Mouse (Mus musculus) embryonic facial prominence, embryonic 14.5 days (tissue): ENCODE measurements at regions not wholly inside any gene's neighbourhood (a gene's known extent, or its start where the extent isn't known, plus 50 kb on each side); places are given as distances from the start of the nearest gene placed in this dataset.
A peak's percentile ranks its signal among the peaks of the same experiment; 100 is the strongest.

Source experiments
- ATAC-seq: fragments of 200-750 bp; cut with Nextera tagmentation; 2 replicates; pipeline ENCODE4 v1.8.0; 2017; ENCODE audit warnings: low read depth, moderate number of reproducible peaks, moderate TSS enrichment
- DNase-seq: peaks from one replicate; pipeline ENCODE4 v3.0.0-alpha.2; 2015; ENCODE audit warnings: low spot score
- H3K27ac ChIP-seq: fragments of 300-500 bp; sonication (generic); replicated peaks from 2 replicates; pipeline ENCODE4 v1.5.1; 2014; ENCODE audit warnings: low read depth, mild to moderate bottlenecking, low read length, moderate library complexity
- H3K27me3 ChIP-seq: fragments of 300-500 bp; sonication (generic); replicated peaks from 2 replicates; pipeline ENCODE4 v1.6.1; 2014; ENCODE audit warnings: low read length; ENCODE audit not compliant: control insufficient read depth, insufficient read depth
- H3K36me3 ChIP-seq: fragments of 300-500 bp; sonication (generic); 2 replicates; pipeline ENCODE4 v1.6.1; 2014; ENCODE audit warnings: low read length, mixed read lengths; ENCODE audit not compliant: control insufficient read depth, insufficient read depth
- H3K4me1 ChIP-seq: fragments of 300-500 bp; sonication (generic); 2 replicates; pipeline ENCODE4 v1.6.1; 2014; ENCODE audit warnings: antibody characterized with exemption, low read length; ENCODE audit not compliant: control insufficient read depth, insufficient read depth
- H3K4me2 ChIP-seq: fragments of 300-500 bp; sonication (generic); 2 replicates; pipeline ENCODE4 v1.6.1; 2014; ENCODE audit warnings: low read depth, mild to moderate bottlenecking, low read length, moderate library complexity, mixed read lengths
- H3K4me3 ChIP-seq: fragments of 300-500 bp; sonication (generic); 2 replicates; pipeline ENCODE4 v1.5.1; 2014; ENCODE audit warnings: low read depth, mild to moderate bottlenecking, low read length
- H3K9ac ChIP-seq: fragments of 300-500 bp; sonication (generic); 2 replicates; pipeline ENCODE4 v1.6.1; 2014; ENCODE audit warnings: low read depth, mild to moderate bottlenecking, low read length, moderate library complexity, mixed read lengths
- H3K9me3 ChIP-seq: fragments of 300-500 bp; sonication (generic); 2 replicates; pipeline ENCODE4 v1.6.1; 2016; ENCODE audit warnings: low read length; ENCODE audit not compliant: control insufficient read depth
- WGBS: fragments of 180-500 bp; shearing (Covaris S2); extraction: QIAGEN DNeasy Blood & Tissue Kit; methylation state at CpG from one replicate; pipeline ENCODE4 v1.1.7; 2014; 5-methylcytosine and 5-hydroxymethylcytosine counted together

- H3K36me3 ChIP-seq, result no peaks in the 10 kb centered on the region
- 82% methylated on average over 9 of the region's 9 CpGs for WGBS
- H3K9me3 ChIP-seq, result no peaks in the 10 kb centered on the region
- no peaks in the 10 kb centered on the region for H3K27me3 ChIP-seq
- H3K9ac ChIP-seq, result no peak overlapping the region
- ATAC-seq (no peak), DNase-seq (no peak)
- H3K4me2 ChIP-seq, result no peak overlapping the region
- no peak overlapping the region for H3K27ac ChIP-seq
- H3K4me1 ChIP-seq, result peaks cover 5% of the 10 kb centered on the region; the same call in 1 of the 2 replicates
- no peak overlapping the region for H3K4me3 ChIP-seq
Observed at GRCm38 (mm10) chr13:42391330-42392005, 90.2 kb downstream of the Edn1 start.

- no peak overlapping the region for H3K4me2 ChIP-seq
- ATAC-seq (no peak), DNase-seq (no peak)
- WGBS, result 86% methylated on average over 7 of the region's 7 CpGs
- H3K4me1 ChIP-seq, result no peaks in the 10 kb centered on the region
- H3K4me3 ChIP-seq, result no peak overlapping the region
- H3K27ac ChIP-seq, result no peak overlapping the region
- no peaks in the 10 kb centered on the region for H3K27me3 ChIP-seq
- H3K9ac ChIP-seq, result no peak overlapping the region
- no peaks in the 10 kb centered on the region for H3K9me3 ChIP-seq
- H3K36me3 ChIP-seq, result no peaks in the 10 kb centered on the region
Observed at GRCm38 (mm10) chr13:42392701-42393100, 91.4 kb downstream of the Edn1 start.

- no peaks in the 10 kb centered on the region for H3K4me1 ChIP-seq
- ATAC-seq, result no peak
Observed at GRCm38 (mm10) chr13:42394572-42394971, 93.3 kb downstream of the Edn1 start.

GRCm38 (mm10) chr13:42401513-42401912 lies 100.2 kb downstream of the Edn1 start:
- Histone ChIP-seq H3K4me1 (no peaks in the 10 kb centered on the region), H3K9me3 (no peaks in the 10 kb centered on the region), H3K27me3 (no peaks in the 10 kb centered on the region), H3K27ac (no peak overlapping the region), H3K36me3 (no peaks in the 10 kb centered on the region), H3K9ac (no peak overlapping the region), H3K4me2 (no peak overlapping the region), H3K4me3 (no peak overlapping the region)
- 35% methylated on average over 2 of the region's 2 CpGs for WGBS
- no peak for DNase-seq
- ATAC-seq, result no peak

More at GRCm38 (mm10) chr13:42394572-42394971, 93.3 kb downstream of the Edn1 start:
- DNase-seq, result no peak
- Histone ChIP-seq H3K9me3 (no peaks in the 10 kb centered on the region), H3K27me3 (no peaks in the 10 kb centered on the region), H3K4me3 (no peak overlapping the region), H3K4me2 (no peak overlapping the region), H3K36me3 (no peaks in the 10 kb centered on the region), H3K9ac (no peak overlapping the region), H3K27ac (no peak overlapping the region)
- 83% methylated on average over 2 of the region's 2 CpGs for WGBS

GRCm38 (mm10) chr13:42403231-42404020 lies 102.2 kb downstream of the Edn1 start:
- peak; percentile 21 for DNase-seq
- Histone ChIP-seq H3K27me3 (no peaks in the 10 kb centered on the region), H3K9ac (no peak overlapping the region), H3K27ac (no peak overlapping the region), H3K4me1 (no peaks in the 10 kb centered on the region), H3K36me3 (no peaks in the 10 kb centered on the region), H3K4me2 (no peak overlapping the region), H3K9me3 (no peaks in the 10 kb centered on the region), H3K4me3 (no peak overlapping the region)
- ATAC-seq, result no peak
- 76% methylated on average over 3 of the region's 3 CpGs for WGBS

GRCm38 (mm10) chr13:42412652-42413282 lies 111.5 kb downstream of the Edn1 start:
- no peaks in the 10 kb centered on the region for H3K4me1 ChIP-seq
- no peak overlapping the region for H3K4me3 ChIP-seq
- no peaks in the 10 kb centered on the region for H3K36me3 ChIP-seq
- H3K27ac ChIP-seq, result no peak overlapping the region
- H3K9me3 ChIP-seq, result no peaks in the 10 kb centered on the region
- no peak for DNase-seq
- H3K4me2 ChIP-seq, result no peak overlapping the region
- ATAC-seq, result no peak
- H3K9ac ChIP-seq, result no peak overlapping the region
- H3K27me3 ChIP-seq, result no peaks in the 10 kb centered on the region
- 87% methylated on average over 1 of the region's 1 CpGs for WGBS

GRCm38 (mm10) chr13:42446921-42447320 lies 145.6 kb downstream of the Edn1 start:
- no peak overlapping the region for H3K4me2 ChIP-seq
- no peak overlapping the region for H3K4me3 ChIP-seq
- WGBS, result 0% methylated on average over 1 of the region's 1 CpGs
- DNase-seq (peak; percentile 61), ATAC-seq (no peak)
- H3K27ac ChIP-seq, result no peak overlapping the region
- H3K9me3 ChIP-seq, result no peaks in the 10 kb centered on the region
- no peaks in the 10 kb centered on the region for H3K27me3 ChIP-seq
- no peaks in the 10 kb centered on the region for H3K36me3 ChIP-seq
- H3K4me1 ChIP-seq, result no peaks in the 10 kb centered on the region
- H3K9ac ChIP-seq, result no peak overlapping the region

- 67% methylated on average over 5 of the region's 5 CpGs for WGBS
- DNase-seq (no peak), ATAC-seq (no peak)
- Histone ChIP-seq H3K9ac (no peak overlapping the region), H3K36me3 (no peaks in the 10 kb centered on the region), H3K4me3 (no peak overlapping the region), H3K4me1 (no peaks in the 10 kb centered on the region), H3K27me3 (no peaks in the 10 kb centered on the region), H3K4me2 (no peak overlapping the region), H3K9me3 (no peaks in the 10 kb centered on the region), H3K27ac (no peak overlapping the region)
Observed at GRCm38 (mm10) chr13:42453665-42454064, 152.4 kb downstream of the Edn1 start.
